Mouse (Mus musculus): ENCODE results near the gene Slc10a1. TPM values are rescaled to one million over a fixed set of nuclear protein-coding genes. Genes with fewer than 3 reads are reported as not detected.

Slc10a1 gene
- 0.39 and 0.58 TPM in 2 replicates for polyA plus RNA-seq (2015; fragmentation: Nextera tagmentation; extraction: Ambion mirVana)

GRCm38 (mm10) chr12:80968605-80969004 is at the start of gene Slc10a1:
Gene Slc10a1, minus strand, starts transcription at chr12:80968705.
- ATAC-seq: no peak
- Histone ChIP-seq H3K36me3 (ENCODE audit: control insufficient read depth, insufficient read depth) (no peaks in the 10 kb centered on the region), H3K27me3 (replicated peaks; ENCODE audit: control insufficient read depth, insufficient read depth, low read length) (no peaks in the 10 kb centered on the region), H3K4me1 (replicated peaks; ENCODE audit: control insufficient read depth, insufficient read depth, low read length) (no peaks in the 10 kb centered on the region), H3K27ac (ENCODE audit: low read length) (no peak within 1 kb of the TSS), H3K4me3 (replicated peaks; ENCODE audit: low read length) (no peak within 1 kb of the TSS), H3K4me2 (ENCODE audit: low read length) (no peak within 1 kb of the TSS), H3K9ac (replicated peaks; ENCODE audit: low read depth, low read length) (no peak within 1 kb of the TSS), H3K9me3 (ENCODE audit: control insufficient read depth, low read length) (no peaks in the 10 kb centered on the region)
- WGBS: 85% methylated on average over 5 of the region's 5 CpGs

GRCm38 (mm10) chr12:81017624-81018023 is 49.1 kb upstream of the Slc10a1 start:
- H3K4me3 ChIP-seq (replicated peaks; ENCODE audit: low read length): no peak overlapping the region
- H3K9ac ChIP-seq (replicated peaks; ENCODE audit: low read depth, low read length): no peak overlapping the region
- no peaks in the 10 kb centered on the region for H3K9me3 ChIP-seq (ENCODE audit: control insufficient read depth, low read length)
- no peaks in the 10 kb centered on the region for H3K36me3 ChIP-seq (ENCODE audit: control insufficient read depth, insufficient read depth)
- H3K27me3 ChIP-seq (replicated peaks; ENCODE audit: control insufficient read depth, insufficient read depth, low read length): no peaks in the 10 kb centered on the region
- WGBS: 93% methylated on average over 12 of the region's 12 CpGs
- no peaks in the 10 kb centered on the region for H3K4me1 ChIP-seq (replicated peaks; ENCODE audit: control insufficient read depth, insufficient read depth, low read length)
- no peak overlapping the region for H3K4me2 ChIP-seq (ENCODE audit: low read length)
- no peak overlapping the region for H3K27ac ChIP-seq (ENCODE audit: low read length)
- no peak for ATAC-seq

GRCm38 (mm10) chr12:81013496-81013895 is 45.0 kb upstream of the Slc10a1 start:
- Histone ChIP-seq H3K4me2 (ENCODE audit: low read length) (no peak overlapping the region), H3K36me3 (ENCODE audit: control insufficient read depth, insufficient read depth) (no peaks in the 10 kb centered on the region), H3K4me1 (replicated peaks; ENCODE audit: control insufficient read depth, insufficient read depth, low read length) (peaks cover 3% of the 10 kb centered on the region; the same call in 1 of the 2 replicates), H3K27me3 (replicated peaks; ENCODE audit: control insufficient read depth, insufficient read depth, low read length) (no peaks in the 10 kb centered on the region), H3K27ac (ENCODE audit: low read length) (no peak overlapping the region), H3K9me3 (ENCODE audit: control insufficient read depth, low read length) (no peaks in the 10 kb centered on the region), H3K9ac (replicated peaks; ENCODE audit: low read depth, low read length) (no peak overlapping the region), H3K4me3 (replicated peaks; ENCODE audit: low read length) (no peak overlapping the region)
- no peak for ATAC-seq
- 88% methylated on average over 11 of the region's 11 CpGs for WGBS

GRCm38 (mm10) chr12:81011994-81012393 is 43.5 kb upstream of the Slc10a1 start:
- no peak overlapping the region for H3K4me3 ChIP-seq (replicated peaks; ENCODE audit: low read length)
- ATAC-seq: no peak
- H3K27me3 ChIP-seq (replicated peaks; ENCODE audit: control insufficient read depth, insufficient read depth, low read length): no peaks in the 10 kb centered on the region
- H3K27ac ChIP-seq (ENCODE audit: low read length): no peak overlapping the region
- H3K36me3 ChIP-seq (ENCODE audit: control insufficient read depth, insufficient read depth): no peaks in the 10 kb centered on the region
- no peak overlapping the region for H3K9ac ChIP-seq (replicated peaks; ENCODE audit: low read depth, low read length)
- peaks cover 3% of the 10 kb centered on the region; the same call in 1 of the 2 replicates for H3K4me1 ChIP-seq (replicated peaks; ENCODE audit: control insufficient read depth, insufficient read depth, low read length)
- WGBS: 86% methylated on average over 2 of the region's 2 CpGs
- H3K4me2 ChIP-seq (ENCODE audit: low read length): no peak overlapping the region
- no peaks in the 10 kb centered on the region for H3K9me3 ChIP-seq (ENCODE audit: control insufficient read depth, low read length)

GRCm38 (mm10) chr12:81009813-81010212 is 41.3 kb upstream of the Slc10a1 start:
- no peaks in the 10 kb centered on the region for H3K27me3 ChIP-seq (replicated peaks; ENCODE audit: control insufficient read depth, insufficient read depth, low read length)
- WGBS: 7% methylated on average over 3 of the region's 3 CpGs
- no peaks in the 10 kb centered on the region for H3K36me3 ChIP-seq (ENCODE audit: control insufficient read depth, insufficient read depth)
- no peaks in the 10 kb centered on the region for H3K9me3 ChIP-seq (ENCODE audit: control insufficient read depth, low read length)
- no peak overlapping the region for H3K4me2 ChIP-seq (ENCODE audit: low read length)
- H3K27ac ChIP-seq (ENCODE audit: low read length): no peak overlapping the region
- H3K4me1 ChIP-seq (replicated peaks; ENCODE audit: control insufficient read depth, insufficient read depth, low read length): peaks cover 3% of the 10 kb centered on the region; the same call in 1 of the 2 replicates
- ATAC-seq: peak; percentile 36; the same call in 1 of the 2 replicates
- 0 out of 2 replicates have a peak overlapping the region, but pooled peaks have one; percentile 14 for H3K9ac ChIP-seq (replicated peaks; ENCODE audit: low read depth, low read length)
- H3K4me3 ChIP-seq (replicated peaks; ENCODE audit: low read length): no peak overlapping the region

- Histone ChIP-seq H3K4me3 (replicated peaks; ENCODE audit: low read length) (no peak overlapping the region), H3K4me1 (replicated peaks; ENCODE audit: control insufficient read depth, insufficient read depth, low read length) (peaks cover 17% of the 10 kb centered on the region), H3K4me2 (ENCODE audit: low read length) (no peak overlapping the region), H3K27me3 (replicated peaks; ENCODE audit: control insufficient read depth, insufficient read depth, low read length) (peaks cover 14% of the 10 kb centered on the region), H3K36me3 (ENCODE audit: control insufficient read depth, insufficient read depth) (no peaks in the 10 kb centered on the region), H3K9ac (replicated peaks; ENCODE audit: low read depth, low read length) (no peak overlapping the region), H3K27ac (ENCODE audit: low read length) (no peak overlapping the region), H3K9me3 (ENCODE audit: control insufficient read depth, low read length) (no peaks in the 10 kb centered on the region)
- WGBS: 4% methylated on average over 13 of the region's 13 CpGs
- ATAC-seq: peak; percentile 85
Observed at GRCm38 (mm10) chr12:81002841-81003635, 34.5 kb upstream of the Slc10a1 start.

GRCm38 (mm10) chr12:81000924-81001323 is 32.4 kb upstream of the Slc10a1 start:
- H3K4me3 ChIP-seq (replicated peaks; ENCODE audit: low read length): no peak overlapping the region
- H3K4me2 ChIP-seq (ENCODE audit: low read length): no peak overlapping the region
- peaks cover 14% of the 10 kb centered on the region for H3K27me3 ChIP-seq (replicated peaks; ENCODE audit: control insufficient read depth, insufficient read depth, low read length)
- H3K4me1 ChIP-seq (replicated peaks; ENCODE audit: control insufficient read depth, insufficient read depth, low read length): peaks cover 17% of the 10 kb centered on the region
- 65% methylated on average over 4 of the region's 4 CpGs for WGBS
- no peak for ATAC-seq
- no peak overlapping the region for H3K9ac ChIP-seq (replicated peaks; ENCODE audit: low read depth, low read length)
- no peaks in the 10 kb centered on the region for H3K36me3 ChIP-seq (ENCODE audit: control insufficient read depth, insufficient read depth)
- H3K27ac ChIP-seq (ENCODE audit: low read length): no peak overlapping the region
- peaks cover 1% of the 10 kb centered on the region; the same call in 1 of the 2 replicates for H3K9me3 ChIP-seq (ENCODE audit: control insufficient read depth, low read length)

GRCm38 (mm10) chr12:80998528-80999221 is 30.2 kb upstream of the Slc10a1 start:
- WGBS: 1% methylated on average over 33 of the region's 33 CpGs
- H3K4me3 ChIP-seq (replicated peaks; ENCODE audit: low read length): peak overlapping the region; percentile 30
- H3K36me3 ChIP-seq (ENCODE audit: control insufficient read depth, insufficient read depth): no peaks in the 10 kb centered on the region
- H3K4me2 ChIP-seq (ENCODE audit: low read length): peak overlapping the region; percentile 45
- H3K27ac ChIP-seq (ENCODE audit: low read length): peak overlapping the region; percentile 14; the same call in 1 of the 2 replicates
- H3K4me1 ChIP-seq (replicated peaks; ENCODE audit: control insufficient read depth, insufficient read depth, low read length): peaks cover 17% of the 10 kb centered on the region
- peak overlapping the region; percentile 28 for H3K9ac ChIP-seq (replicated peaks; ENCODE audit: low read depth, low read length)
- peaks cover 14% of the 10 kb centered on the region for H3K27me3 ChIP-seq (replicated peaks; ENCODE audit: control insufficient read depth, insufficient read depth, low read length)
- peak; percentile 59 for ATAC-seq
- H3K9me3 ChIP-seq (ENCODE audit: control insufficient read depth, low read length): peaks cover 6% of the 10 kb centered on the region; the same call in 1 of the 2 replicates

GRCm38 (mm10) chr12:80997652-80998051 is 29.1 kb upstream of the Slc10a1 start:
- Histone ChIP-seq H3K27ac (ENCODE audit: low read length) (no peak overlapping the region), H3K27me3 (replicated peaks; ENCODE audit: control insufficient read depth, insufficient read depth, low read length) (peaks cover 14% of the 10 kb centered on the region), H3K9me3 (ENCODE audit: control insufficient read depth, low read length) (peaks cover 6% of the 10 kb centered on the region; the same call in 1 of the 2 replicates), H3K9ac (replicated peaks; ENCODE audit: low read depth, low read length) (no peak overlapping the region), H3K4me3 (replicated peaks; ENCODE audit: low read length) (no peak overlapping the region), H3K4me1 (replicated peaks; ENCODE audit: control insufficient read depth, insufficient read depth, low read length) (peaks cover 11% of the 10 kb centered on the region), H3K4me2 (ENCODE audit: low read length) (no peak overlapping the region), H3K36me3 (ENCODE audit: control insufficient read depth, insufficient read depth) (no peaks in the 10 kb centered on the region)
- 87% methylated on average over 4 of the region's 4 CpGs for WGBS
- ATAC-seq: no peak
